In genomic region chr15:99703676-99704040, GRCm38 (mm10) we compare ENCODE assay signal across 9 mouse cellular contexts. TPM values are rescaled to one million over a fixed set of nuclear protein-coding genes. Genes with fewer than 3 reads are reported as not detected.
DNase-seq lines count a peak whose midpoint lies in the region; ATAC-seq and TF ChIP-seq lines count a peak whose summit lies in the region.
"Had no signal": no experiment of that assay in that cellular context is flagged by ENCODE, and none has a peak within 500 bp of the region (broad histone marks: within the 10 kb centered on the region; RNA-seq: fewer than 3 reads in every experiment).

No protein-coding gene starts in this region.

- H3K27me3 ChIP-seq in lung, embryonic 14.5 days (ENCODE audit: insufficient read depth, low read length): no peaks in the 10 kb centered on the region
- no peaks in the 10 kb centered on the region for H3K27me3 ChIP-seq in intestine, postnatal 0 days (replicated peaks; ENCODE audit: control insufficient read depth, insufficient read depth, low read length)
- H3K27me3 ChIP-seq in stomach, embryonic 15.5 days (replicated peaks): no peaks in the 10 kb centered on the region

- H3K4me1 ChIP-seq in lung, embryonic 14.5 days (ENCODE audit: insufficient read depth): peaks cover 4% of the 10 kb centered on the region; the same call in 1 of the 2 replicates
- peaks cover 3% of the 10 kb centered on the region for H3K4me1 ChIP-seq in intestine, postnatal 0 days (replicated peaks; ENCODE audit: control insufficient read depth, insufficient read depth, low read length)
- H3K4me1 ChIP-seq in stomach, embryonic 15.5 days: peaks cover 15% of the 10 kb centered on the region

- peak; percentile 52 to 85 for DNase-seq in adrenal gland, adult (ENCODE audit: inconsistent age in 2 of 2, low spot score in 1 of 2)
- DNase-seq in adrenal gland, postnatal 25 days: no peak
- DNase-seq in lung, embryonic 14.5 days: no peak
- no peak for DNase-seq in lung, postnatal 10 days
- DNase-seq in spleen, adult 12 weeks (ENCODE audit: low spot score): no peak
- DNase-seq in gastrocnemius, adult 18-20 months (ENCODE audit: low spot score): no peak
- DNase-seq: lung, adult 2 months had no signal

- H3K27ac ChIP-seq in lung, embryonic 14.5 days (ENCODE audit: low read depth): peak overlapping the region; percentile 42; the same call in 1 of the 2 replicates
- H3K27ac ChIP-seq in intestine, postnatal 0 days (ENCODE audit: low read depth, low read length): peak overlapping the region; percentile 35; the same call in 1 of the 2 replicates
- H3K27ac ChIP-seq in stomach, embryonic 15.5 days: no peak overlapping the region

- H3K4me3 ChIP-seq in lung, embryonic 14.5 days (ENCODE audit: low read depth, low read length): no peak overlapping the region
- no peak overlapping the region for H3K4me3 ChIP-seq in intestine, postnatal 0 days (ENCODE audit: low read depth, low read length)
- H3K4me3 ChIP-seq in stomach, embryonic 15.5 days (replicated peaks): no peak overlapping the region

- H3K9me3 ChIP-seq in lung, embryonic 14.5 days (ENCODE audit: low read depth, low read length): no peaks in the 10 kb centered on the region
- H3K9me3 ChIP-seq in intestine, postnatal 0 days (ENCODE audit: control insufficient read depth): no peaks in the 10 kb centered on the region
- H3K9me3 ChIP-seq in stomach, embryonic 15.5 days: no peaks in the 10 kb centered on the region

- no peak for ATAC-seq in lung, embryonic 14.5 days (ENCODE audit: insufficient read depth)
- ATAC-seq in intestine, postnatal 0 days: no peak
- ATAC-seq in stomach, embryonic 15.5 days (ENCODE audit: insufficient read depth, low FRiP score, low read depth): no peak

- H3K36me3 ChIP-seq in lung, embryonic 14.5 days (ENCODE audit: insufficient read depth): peaks cover 49% of the 10 kb centered on the region
- H3K36me3 ChIP-seq in intestine, postnatal 0 days (ENCODE audit: control insufficient read depth, insufficient read depth): peaks cover 35% of the 10 kb centered on the region
- peaks cover 26% of the 10 kb centered on the region for H3K36me3 ChIP-seq in stomach, embryonic 15.5 days

- peak overlapping the region; percentile 71 for H3K4me2 ChIP-seq in lung, embryonic 14.5 days
- peak overlapping the region; percentile 48 for H3K4me2 ChIP-seq in intestine, postnatal 0 days (replicated peaks; ENCODE audit: low read depth)
- peak overlapping the region; percentile 78; the same call in 1 of the 2 replicates for H3K4me2 ChIP-seq in stomach, embryonic 15.5 days

- TF ChIP-seq CTCF in lung, embryonic 14.5 days (IDR thresholded peaks at IDR 0.05; ENCODE audit: low read depth): no peak
- no peak for TF ChIP-seq CTCF in intestine, postnatal 0 days (IDR thresholded peaks at IDR 0.05; ENCODE audit: low read depth)

- H3K9ac ChIP-seq in lung, embryonic 14.5 days: peak overlapping the region; percentile 94; the same call in 1 of the 2 replicates
- no peak overlapping the region for H3K9ac ChIP-seq in intestine, postnatal 0 days (ENCODE audit: low read depth, low read length)
- H3K9ac ChIP-seq in stomach, embryonic 15.5 days: no peak overlapping the region

- WGBS in lung, embryonic 14.5 days: 75% methylated on average over 5 of the region's 5 CpGs
- 65% methylated on average over 5 of the region's 5 CpGs for WGBS in intestine, postnatal 0 days
- 78% methylated on average over 5 of the region's 5 CpGs for WGBS in stomach, embryonic 15.5 days

RNA-seq across cellular contexts. Expression of gene Gm17349, which starts 1.6 kb away (rescaled TPM):
- 30.4 and 43.7 TPM in 2 replicates for total RNA-seq in adrenal gland, postnatal 25 days (2021)
- polyA plus RNA-seq in lung, embryonic 14.5 days (2014; fragmentation: Nextera tagmentation; extraction: Ambion mirVana): not detected in 2 replicates
- 1.2 and 3.0 TPM in 2 replicates for polyA plus RNA-seq in intestine, postnatal 0 days (2015; fragmentation: Nextera tagmentation; extraction: Ambion mirVana)
- polyA plus RNA-seq in stomach, embryonic 15.5 days (2015; fragmentation: Nextera tagmentation; extraction: Ambion mirVana): not detected in 2 replicates
- total RNA-seq in gastrocnemius, adult 18-20 months (2021): not detected
- polyA plus RNA-seq: lung, adult 2 months had no signal

RNA-seq across cellular contexts. Expression of gene Smarcd1, which starts 1.7 kb away (rescaled TPM):
- total RNA-seq in adrenal gland, postnatal 25 days (2021): 51.9 and 63.6 TPM in 2 replicates
- polyA plus RNA-seq in lung, embryonic 14.5 days (2014; fragmentation: Nextera tagmentation; extraction: Ambion mirVana): 52.5 and 63.5 TPM in 2 replicates
- polyA plus RNA-seq in intestine, postnatal 0 days (2015; fragmentation: Nextera tagmentation; extraction: Ambion mirVana): 13.2 and 13.3 TPM in 2 replicates
- polyA plus RNA-seq in stomach, embryonic 15.5 days (2015; fragmentation: Nextera tagmentation; extraction: Ambion mirVana): 24.1 and 27.0 TPM in 2 replicates
- total RNA-seq in gastrocnemius, adult 18-20 months (2021): 1 to 10 TPM; 5.8 to 7.4 TPM

RNA-seq across cellular contexts. Expression of gene Gpd1, which starts 13.7 kb away (rescaled TPM):
- 639 and 861 TPM in 2 replicates for total RNA-seq in adrenal gland, postnatal 25 days (2021)
- 0.31 and 0.58 TPM in 2 replicates for polyA plus RNA-seq in lung, embryonic 14.5 days (2014; fragmentation: Nextera tagmentation; extraction: Ambion mirVana)
- polyA plus RNA-seq in intestine, postnatal 0 days (2015; fragmentation: Nextera tagmentation; extraction: Ambion mirVana): 124 and 136 TPM in 2 replicates
- 4.8 and 5.3 TPM in 2 replicates for polyA plus RNA-seq in stomach, embryonic 15.5 days (2015; fragmentation: Nextera tagmentation; extraction: Ambion mirVana)
- 100 to 1,000 TPM; 366 to 449 TPM for total RNA-seq in gastrocnemius, adult 18-20 months (2021)

RNA-seq across cellular contexts. Expression of gene Cox14, which starts 21.8 kb away (rescaled TPM):
- total RNA-seq in adrenal gland, postnatal 25 days (2021): 217 and 256 TPM in 2 replicates
- 135 and 145 TPM in 2 replicates for polyA plus RNA-seq in lung, embryonic 14.5 days (2014; fragmentation: Nextera tagmentation; extraction: Ambion mirVana)
- 298 and 301 TPM in 2 replicates for polyA plus RNA-seq in intestine, postnatal 0 days (2015; fragmentation: Nextera tagmentation; extraction: Ambion mirVana)
- 156 and 220 TPM in 2 replicates for polyA plus RNA-seq in stomach, embryonic 15.5 days (2015; fragmentation: Nextera tagmentation; extraction: Ambion mirVana)
- 100 to 1,000 TPM; 139 to 156 TPM for total RNA-seq in gastrocnemius, adult 18-20 months (2021)

RNA-seq across cellular contexts. Expression of gene Asic1, which starts 33.5 kb away (rescaled TPM):
- total RNA-seq in adrenal gland, postnatal 25 days (2021): 0.33 and 0.49 TPM in 2 replicates
- polyA plus RNA-seq in lung, embryonic 14.5 days (2014; fragmentation: Nextera tagmentation; extraction: Ambion mirVana): 0.54 and 0.83 TPM in 2 replicates
- polyA plus RNA-seq in intestine, postnatal 0 days (2015; fragmentation: Nextera tagmentation; extraction: Ambion mirVana): 1.4 and 2.1 TPM in 2 replicates
- 1.6 and 2.3 TPM in 2 replicates for polyA plus RNA-seq in stomach, embryonic 15.5 days (2015; fragmentation: Nextera tagmentation; extraction: Ambion mirVana)
- under 1 TPM in 1 of 2 experiments, not detected in 1; 0.11 TPM for total RNA-seq in gastrocnemius, adult 18-20 months (2021)

Comparison
In these comparisons a context has a peak if more than half of its experiments do, and no peak if none do; other contexts are left out.
1. DNase-seq: peak in adrenal gland, adult (2 of 2); none in adrenal gland, postnatal 25 days (single experiment), lung, embryonic 14.5 days (single experiment), lung, postnatal 10 days (single experiment), spleen, adult 12 weeks (single experiment) and gastrocnemius, adult 18-20 months (single experiment).
2. RNA of gene Gpd1, which starts 13.7 kb away (polyA plus RNA-seq): 124 to 136 TPM in intestine, postnatal 0 days; 4.8 to 5.3 TPM in stomach, embryonic 15.5 days and 0.31 to 0.58 TPM in lung, embryonic 14.5 days; every median in the first group is over 10 times any median in the second.
3. Peak in every context shown above with its lines, with median percentiles within 50 percentile points of each other: H3K4me2 ChIP-seq.